Mouse (Mus musculus) lung, postnatal 25 days (tissue): Measurements from ENCODE around the gene Pkd1.
A peak's percentile ranks its signal among the peaks of the same experiment; 100 is the strongest.

Experiments
- DNase-seq: peaks from one replicate; pipeline ENCODE4 v3.0.0; 2022; ENCODE audit warnings: low spot score

Gene Pkd1

GRCm38 (mm10) chr17:24608370-24608769 is 58.7 kb downstream of the Pkd1 start:
- DNase-seq: no peak

GRCm38 (mm10) chr17:24608874-24609273 is 59.2 kb downstream of the Pkd1 start:
- DNase-seq: no peak

GRCm38 (mm10) chr17:24610711-24611110 is 61.1 kb downstream of the Pkd1 start:
- no peak for DNase-seq

GRCm38 (mm10) chr17:24617561-24618194 is 68.0 kb downstream of the Pkd1 start:
- no peak for DNase-seq

- DNase-seq: no peak
Observed at GRCm38 (mm10) chr17:24625472-24625871, 75.8 kb downstream of the Pkd1 start.

GRCm38 (mm10) chr17:24628646-24629045 is 79.0 kb downstream of the Pkd1 start:
- DNase-seq: peak; percentile 71

- DNase-seq: no peak
Observed at GRCm38 (mm10) chr17:24630072-24630471, 80.4 kb downstream of the Pkd1 start.

- peak; percentile 88 for DNase-seq
Observed at GRCm38 (mm10) chr17:24632167-24632812, 82.7 kb downstream of the Pkd1 start, which contains the start of the genes Tsc2 and Nthl1. Gene Tsc2, minus strand, starts transcription at chr17:24632630. Gene Nthl1, plus strand, starts transcription at chr17:24632680.

GRCm38 (mm10) chr17:24632813-24633449 is 83.3 kb downstream of the Pkd1 start:
- DNase-seq: peak; percentile 91

- DNase-seq: no peak
Observed at GRCm38 (mm10) chr17:24633831-24634230, 84.2 kb downstream of the Pkd1 start.

- DNase-seq: peak; percentile 76
Observed at GRCm38 (mm10) chr17:24635024-24635423, 85.4 kb downstream of the Pkd1 start.

- no peak for DNase-seq
Observed at GRCm38 (mm10) chr17:24635694-24636093, 86.1 kb downstream of the Pkd1 start.

GRCm38 (mm10) chr17:24636781-24637481 is 87.3 kb downstream of the Pkd1 start:
- DNase-seq: peak; percentile 86

- no peak for DNase-seq
Observed at GRCm38 (mm10) chr17:24638214-24638613, 88.6 kb downstream of the Pkd1 start.

GRCm38 (mm10) chr17:24638840-24639239 is 89.2 kb downstream of the Pkd1 start:
- DNase-seq: peak; percentile 67

GRCm38 (mm10) chr17:24639571-24639988 is 89.9 kb downstream of the Pkd1 start:
- no peak for DNase-seq

GRCm38 (mm10) chr17:24640119-24640518 is 90.5 kb downstream of the Pkd1 start:
- no peak for DNase-seq

GRCm38 (mm10) chr17:24640581-24640980 is 90.9 kb downstream of the Pkd1 start:
- no peak for DNase-seq

- DNase-seq: no peak
Observed at GRCm38 (mm10) chr17:24641944-24642343, 92.3 kb downstream of the Pkd1 start.

GRCm38 (mm10) chr17:24642791-24643343 is 93.2 kb downstream of the Pkd1 start:
- DNase-seq: no peak

GRCm38 (mm10) chr17:24644030-24644715 is 94.5 kb downstream of the Pkd1 start:
- peak; percentile 68 for DNase-seq
